Mouse (Mus musculus): Measurements from ENCODE around the gene Icam4. TPM values are rescaled to one million over a fixed set of nuclear protein-coding genes. Genes with fewer than 3 reads are reported as not detected.

Gene Icam4
- total and polyA plus RNA-seq, 3 experiments, result 0.96 to 2.9 (median 1.1) TPM

GRCm38 (mm10) chr9:21030055-21030600 lies 955 bp downstream of the Icam4 start:
- H3K9ac ChIP-seq (ENCODE audit: insufficient read depth, low read depth), result peak overlapping the region; percentile 28; the same call in 1 of the 2 replicates
- no peak for DNase-seq (ENCODE audit: extremely low read depth)
- TF ChIP-seq NRF1 (IDR thresholded peaks at IDR 0.05; ENCODE audit: low read depth, low read length) (peak; percentile 64), BHLHE40 (IDR thresholded peaks at IDR 0.05; ENCODE audit: low read depth, low read length) (peak; percentile 40; the same call in 1 of the 2 replicates), MXI1 (IDR thresholded peaks at IDR 0.05; ENCODE audit: low read depth, low read length) (peak; percentile 19; the same call in 1 of the 2 replicates), PAX5 (IDR thresholded peaks at IDR 0.05; ENCODE audit: low read length) (no peak)
- in situ Hi-C loops (cut with MboI; ENCODE audit: low pct_ligation_motif_present, low pct_unique_long_range_greater_than_20kb, low sequenced_read_pairs), result loop anchor here (5.0 kb wide), 1 partner anchor 97 kb away; no protein-coding TSS in a partner anchor
- peak overlapping the region; percentile 87 for H3K4me2 ChIP-seq (ENCODE audit: insufficient read depth, low read depth, poor library complexity, severe bottlenecking)
- peaks cover 7% of the 10 kb centered on the region for H3K79me2 ChIP-seq (replicated peaks; ENCODE audit: control insufficient read depth, extremely low read depth, insufficient read depth, poor library complexity, severe bottlenecking)
- peaks cover 14 to 57% of the 10 kb centered on the region in 2 experiments for H3K4me1 ChIP-seq (ENCODE audit: control insufficient read depth in 1 of 2, insufficient read depth in 2 of 2)
- no peaks in the 10 kb centered on the region for H3K27me3 ChIP-seq (replicated peaks)
- dilution Hi-C loops (cut with MboI; ENCODE audit: extremely low pct_ligation_motif_present, extremely low pct_unique_long_range_greater_than_20kb, low sequenced_read_pairs), result no loop called here
- no peaks in the 10 kb centered on the region for H3K9me3 ChIP-seq (replicated peaks; ENCODE audit: low read length)
- H3K27ac ChIP-seq (ENCODE audit: insufficient read depth, low read depth), result peak overlapping the region; percentile 81
- H3K36me3 ChIP-seq (replicated peaks in 1 of 2; ENCODE audit: control insufficient read depth in 1 of 2, insufficient read depth in 1 of 2, low read length in 1 of 2), result peaks cover 38 to 42% of the 10 kb centered on the region in 2 experiments
- H3K4me3 ChIP-seq (replicated peaks in 1 of 3; ENCODE audit: low read depth in 2 of 3, low read length in 2 of 3, poor library complexity in 1 of 3), result peak overlapping the region; percentile 34 to 40 (median 36)

- Histone ChIP-seq H3K36me3 (replicated peaks in 1 of 2; ENCODE audit: control insufficient read depth in 1 of 2, insufficient read depth in 1 of 2, low read length in 1 of 2) (peaks cover 38 to 42% of the 10 kb centered on the region in 2 experiments), H3K4me1 (ENCODE audit: control insufficient read depth in 1 of 2, insufficient read depth in 2 of 2) (peaks cover 14 to 57% of the 10 kb centered on the region in 2 experiments), H3K79me2 (replicated peaks; ENCODE audit: control insufficient read depth, extremely low read depth, insufficient read depth, poor library complexity, severe bottlenecking) (peaks cover 3% of the 10 kb centered on the region; the same call in 1 of the 2 replicates), H3K27me3 (replicated peaks) (no peaks in the 10 kb centered on the region), H3K9me3 (replicated peaks; ENCODE audit: low read length) (no peaks in the 10 kb centered on the region), H3K4me2 (ENCODE audit: insufficient read depth, low read depth, poor library complexity, severe bottlenecking) (peak overlapping the region; percentile 87), H3K27ac (ENCODE audit: insufficient read depth, low read depth) (peak overlapping the region; percentile 92), H3K9ac (ENCODE audit: insufficient read depth, low read depth) (peak overlapping the region; percentile 46), H3K4me3 (replicated peaks in 1 of 3; ENCODE audit: low read depth in 2 of 3, low read length in 2 of 3, poor library complexity in 1 of 3) (peak overlapping the region; percentile 67 to 76 (median 74))
- in situ Hi-C loops (cut with MboI; ENCODE audit: low pct_ligation_motif_present, low pct_unique_long_range_greater_than_20kb, low sequenced_read_pairs), result loop anchor here (5.0 kb wide), 1 partner anchor 96 kb away; no protein-coding TSS in a partner anchor
- peak; percentile 98 for DNase-seq (ENCODE audit: extremely low read depth)
- dilution Hi-C loops (cut with MboI; ENCODE audit: extremely low pct_ligation_motif_present, extremely low pct_unique_long_range_greater_than_20kb, low sequenced_read_pairs), result no loop called here
- TF ChIP-seq ZKSCAN1 (IDR thresholded peaks at IDR 0.05; ENCODE audit: borderline replicate concordance, low read depth, low read length) (no peak), SMC3 (IDR thresholded peaks at IDR 0.05; ENCODE audit: low read depth, low read length) (peak; percentile 62), BHLHE40 (IDR thresholded peaks at IDR 0.05; ENCODE audit: low read depth, low read length) (no peak), RAD21 (IDR thresholded peaks at IDR 0.05; ENCODE audit: low read depth, low read length) (peak; percentile 19), KAT2A (IDR thresholded peaks at IDR 0.05; ENCODE audit: insufficient replicate concordance, low read length) (no peak), CTCF (conservative IDR thresholded peaks at IDR 0.05 in 1 of 2, IDR thresholded peaks at IDR 0.05 in 1 of 2; ENCODE audit: low read depth in 2 of 2, low read length in 2 of 2) (peak; percentile 29 to 79; a peak in 2 of 4 replicates), MYC (IDR thresholded peaks at IDR 0.05; ENCODE audit: low read depth, low read length) (no peak), UBTF (IDR thresholded peaks at IDR 0.05; ENCODE audit: low read depth, low read length) (no peak), POLR2AphosphoS2 (IDR thresholded peaks at IDR 0.05; ENCODE audit: low read depth, low read length) (no peak), SIN3A (IDR thresholded peaks at IDR 0.05; ENCODE audit: low read length) (peak; percentile 91), JUN (IDR thresholded peaks at IDR 0.05; ENCODE audit: insufficient read depth, low read depth, low read length) (no peak), PAX5 (IDR thresholded peaks at IDR 0.05; ENCODE audit: low read length) (no peak), HCFC1 (IDR thresholded peaks at IDR 0.05; ENCODE audit: low read depth, low read length) (no peak), CHD2 (IDR thresholded peaks at IDR 0.05; ENCODE audit: low read length) (peak; percentile 82), MAZ (IDR thresholded peaks at IDR 0.05; ENCODE audit: low read depth, low read length) (peak; percentile 99), GABPA (IDR thresholded peaks at IDR 0.05; ENCODE audit: insufficient replicate concordance, low read depth, low read length) (no peak), ZNF384 (IDR thresholded peaks at IDR 0.05; ENCODE audit: low read depth, low read length) (no peak), TBP (conservative IDR thresholded peaks at IDR 0.05; ENCODE audit: low read depth, low read length) (no peak), ETS1 (conservative IDR thresholded peaks at IDR 0.05; ENCODE audit: low read depth, low read length) (no peak), POLR2A (IDR thresholded peaks at IDR 0.05; ENCODE audit: low read depth, low read length) (0 out of 2 replicates have a peak, but pooled peaks have one; percentile 13), E2F4 (IDR thresholded peaks at IDR 0.05; ENCODE audit: insufficient replicate concordance, low read depth, low read length) (no peak), NRF1 (IDR thresholded peaks at IDR 0.05; ENCODE audit: low read depth, low read length) (no peak), MEF2A (IDR thresholded peaks at IDR 0.05; ENCODE audit: borderline replicate concordance, low read depth, low read length) (no peak), MAFK (IDR thresholded peaks at IDR 0.05; ENCODE audit: insufficient replicate concordance, low read length) (no peak), EP300 (IDR thresholded peaks at IDR 0.05; ENCODE audit: low read length) (no peak), CHD1 (IDR thresholded peaks at IDR 0.05; ENCODE audit: low read depth, low read length) (no peak; the same call in 1 of the 2 replicates), JUND (conservative IDR thresholded peaks at IDR 0.05; ENCODE audit: low read depth, low read length) (no peak), MXI1 (IDR thresholded peaks at IDR 0.05; ENCODE audit: low read depth, low read length) (no peak; the same call in 1 of the 2 replicates), RCOR1 (conservative IDR thresholded peaks at IDR 0.05; ENCODE audit: low read depth, low read length) (peak; percentile 51; the same call in 1 of the 2 replicates), ZMIZ1 (IDR thresholded peaks at IDR 0.05; ENCODE audit: low read depth, low read length) (0 out of 2 replicates have a peak, but pooled peaks have one; percentile 14)
Observed at GRCm38 (mm10) chr9:21030781-21031250, 1.6 kb downstream of the Icam4 start.

All from CH12.LX (cell line).